Comparison of ENCODE assay signal across 9 mouse cellular contexts in genomic region chr2:155862573-155863300, GRCm38 (mm10). TPM values are rescaled to one million over a fixed set of nuclear protein-coding genes. Genes with fewer than 3 reads are reported as not detected.
DNase-seq lines count a peak whose midpoint lies in the region; ATAC-seq lines count a peak whose summit lies in the region.
"Had no signal": no experiment of that assay in that cellular context is flagged by ENCODE, and none has a peak within 500 bp of the region (broad histone marks: within the 10 kb centered on the region; RNA-seq: fewer than 3 reads in every experiment).

No protein-coding gene starts in this region.

- H3K27ac ChIP-seq in kidney, embryonic 15.5 days: peak overlapping the region; percentile 42; the same call in 1 of the 2 replicates
- peak overlapping the region; percentile 77 for H3K27ac ChIP-seq in hindbrain, embryonic 15.5 days (replicated peaks)
- peak overlapping the region; percentile 70 for H3K27ac ChIP-seq in midbrain, embryonic 13.5 days

- H3K4me1 ChIP-seq in kidney, embryonic 15.5 days: peaks cover 21% of the 10 kb centered on the region
- H3K4me1 ChIP-seq in hindbrain, embryonic 15.5 days (replicated peaks): peaks cover 12% of the 10 kb centered on the region
- H3K4me1 ChIP-seq in midbrain, embryonic 13.5 days (replicated peaks): peaks cover 19% of the 10 kb centered on the region

- no peak for DNase-seq in kidney, adult 11 months
- peak; percentile 42 for DNase-seq in brain, embryonic 18.5 days (ENCODE audit: low read depth, low spot score)
- DNase-seq in adrenal gland, postnatal 4 days (ENCODE audit: low spot score in 2 of 2): no peak
- DNase-seq in left cerebral cortex, adult 11 months (ENCODE audit: low spot score): no peak
- DNase-seq: heart, adult 11 months had no signal

- no peaks in the 10 kb centered on the region for H3K9me3 ChIP-seq in kidney, embryonic 15.5 days (replicated peaks)
- no peaks in the 10 kb centered on the region for H3K9me3 ChIP-seq in hindbrain, embryonic 15.5 days
- H3K9me3 ChIP-seq in midbrain, embryonic 13.5 days: no peaks in the 10 kb centered on the region

- H3K27me3 ChIP-seq in kidney, embryonic 15.5 days: no peaks in the 10 kb centered on the region
- H3K27me3 ChIP-seq in hindbrain, embryonic 15.5 days: no peaks in the 10 kb centered on the region
- no peaks in the 10 kb centered on the region for H3K27me3 ChIP-seq in midbrain, embryonic 13.5 days

- peak; percentile 88 for ATAC-seq in kidney, embryonic 15.5 days (replicated peaks; ENCODE audit: low FRiP score)
- ATAC-seq in hindbrain, embryonic 15.5 days (ENCODE audit: low FRiP score, low read depth): peak; percentile 93
- ATAC-seq in midbrain, embryonic 13.5 days: peak; percentile 94
- no peak for ATAC-seq in inflammation-experienced regulatory T-cells, adult 6 months

- WGBS in kidney, embryonic 15.5 days: 31% methylated on average over 13 of the region's 13 CpGs
- 41% methylated on average over 13 of the region's 13 CpGs for WGBS in hindbrain, embryonic 15.5 days
- WGBS in midbrain, embryonic 13.5 days: 71% methylated on average over 13 of the region's 13 CpGs

- no peak overlapping the region for H3K9ac ChIP-seq in kidney, embryonic 15.5 days
- 0 out of 2 replicates have a peak overlapping the region, but pooled peaks have one; percentile 13 for H3K9ac ChIP-seq in hindbrain, embryonic 15.5 days
- no peak overlapping the region for H3K9ac ChIP-seq in midbrain, embryonic 13.5 days (replicated peaks)

- H3K36me3 ChIP-seq in kidney, embryonic 15.5 days: peaks cover 18% of the 10 kb centered on the region
- H3K36me3 ChIP-seq in hindbrain, embryonic 15.5 days: no peaks in the 10 kb centered on the region
- peaks cover 3% of the 10 kb centered on the region; the same call in 1 of the 2 replicates for H3K36me3 ChIP-seq in midbrain, embryonic 13.5 days

- no peak overlapping the region for H3K4me3 ChIP-seq in kidney, embryonic 15.5 days (replicated peaks)
- H3K4me3 ChIP-seq in hindbrain, embryonic 15.5 days: 0 out of 2 replicates have a peak overlapping the region, but pooled peaks have one; percentile 0
- H3K4me3 ChIP-seq in midbrain, embryonic 13.5 days (replicated peaks): no peak overlapping the region

- peak overlapping the region; percentile 36 for H3K4me2 ChIP-seq in kidney, embryonic 15.5 days
- peak overlapping the region; percentile 36 for H3K4me2 ChIP-seq in hindbrain, embryonic 15.5 days
- H3K4me2 ChIP-seq in midbrain, embryonic 13.5 days (replicated peaks): peak overlapping the region; percentile 26

RNA-seq across cellular contexts. Expression of gene Fam83c, which starts 28.1 kb away (rescaled TPM):
- 0.15 and 0.19 TPM in 2 replicates for polyA plus RNA-seq in kidney, embryonic 15.5 days (2015; fragmentation: Nextera tagmentation; extraction: Ambion mirVana)
- polyA plus RNA-seq in hindbrain, embryonic 15.5 days (2015; fragmentation: Nextera tagmentation; extraction: Ambion mirVana): 0.45 and 0.82 TPM in 2 replicates
- polyA plus RNA-seq in midbrain, embryonic 13.5 days (2015; fragmentation: Nextera tagmentation; extraction: Ambion mirVana): 0.58 and 0.66 TPM in 2 replicates
- not detected for total RNA-seq in adrenal gland, postnatal 4 days (2021)
- not detected for polyA plus RNA-seq in inflammation-experienced regulatory T-cells, adult 6 months (2017; shearing (Covaris generic))

RNA-seq across cellular contexts. Expression of gene Eif6, which starts 36.0 kb away (rescaled TPM):
- polyA plus RNA-seq in kidney, embryonic 15.5 days (2015; fragmentation: Nextera tagmentation; extraction: Ambion mirVana): 204 and 210 TPM in 2 replicates
- 148 and 155 TPM in 2 replicates for polyA plus RNA-seq in hindbrain, embryonic 15.5 days (2015; fragmentation: Nextera tagmentation; extraction: Ambion mirVana)
- 157 and 161 TPM in 2 replicates for polyA plus RNA-seq in midbrain, embryonic 13.5 days (2015; fragmentation: Nextera tagmentation; extraction: Ambion mirVana)
- 100 to 1,000 TPM; 137 to 148 TPM for total RNA-seq in adrenal gland, postnatal 4 days (2021)
- polyA plus RNA-seq in inflammation-experienced regulatory T-cells, adult 6 months (2017; shearing (Covaris generic)): 10 to 100 TPM; 65.0 to 78.8 (median 71.9) TPM

RNA-seq across cellular contexts. Expression of gene BC029722, which starts 43.5 kb away (rescaled TPM):
- polyA plus RNA-seq in kidney, embryonic 15.5 days (2015; fragmentation: Nextera tagmentation; extraction: Ambion mirVana): 14.5 and 18.1 TPM in 2 replicates
- 39.1 and 42.7 TPM in 2 replicates for polyA plus RNA-seq in hindbrain, embryonic 15.5 days (2015; fragmentation: Nextera tagmentation; extraction: Ambion mirVana)
- 24.3 and 25.2 TPM in 2 replicates for polyA plus RNA-seq in midbrain, embryonic 13.5 days (2015; fragmentation: Nextera tagmentation; extraction: Ambion mirVana)
- total RNA-seq in adrenal gland, postnatal 4 days (2021): 10 to 100 TPM; 72.5 to 72.6 TPM
- 10 to 100 TPM; 12.6 to 16.8 (median 15.9) TPM for polyA plus RNA-seq in inflammation-experienced regulatory T-cells, adult 6 months (2017; shearing (Covaris generic))
